Mouse (Mus musculus) c-Kit-positive CD71-positive TER-119-positive erythroid progenitor cells, embryonic 14.5 days (primary cell): ENCODE results near the gene Gm28038.
A peak's percentile ranks its signal among the peaks of the same experiment; 100 is the strongest.

Experiments used
- DNase-seq: peaks from one replicate; pipeline ENCODE4 v3.0.0-alpha.2; 2013; ENCODE audit warnings: low spot score

Gene Gm28038

GRCm38 (mm10) chr2:30256616-30257350 lies 24.1 kb upstream of the Gm28038 start:
- DNase-seq, result no peak

GRCm38 (mm10) chr2:30257699-30258460 lies 23.0 kb upstream of the Gm28038 start:
- DNase-seq, result no peak

GRCm38 (mm10) chr2:30258600-30258999 lies 22.2 kb upstream of the Gm28038 start:
- no peak for DNase-seq

GRCm38 (mm10) chr2:30259131-30260064 lies 21.4 kb upstream of the Gm28038 start:
- DNase-seq, result no peak

DNA sequence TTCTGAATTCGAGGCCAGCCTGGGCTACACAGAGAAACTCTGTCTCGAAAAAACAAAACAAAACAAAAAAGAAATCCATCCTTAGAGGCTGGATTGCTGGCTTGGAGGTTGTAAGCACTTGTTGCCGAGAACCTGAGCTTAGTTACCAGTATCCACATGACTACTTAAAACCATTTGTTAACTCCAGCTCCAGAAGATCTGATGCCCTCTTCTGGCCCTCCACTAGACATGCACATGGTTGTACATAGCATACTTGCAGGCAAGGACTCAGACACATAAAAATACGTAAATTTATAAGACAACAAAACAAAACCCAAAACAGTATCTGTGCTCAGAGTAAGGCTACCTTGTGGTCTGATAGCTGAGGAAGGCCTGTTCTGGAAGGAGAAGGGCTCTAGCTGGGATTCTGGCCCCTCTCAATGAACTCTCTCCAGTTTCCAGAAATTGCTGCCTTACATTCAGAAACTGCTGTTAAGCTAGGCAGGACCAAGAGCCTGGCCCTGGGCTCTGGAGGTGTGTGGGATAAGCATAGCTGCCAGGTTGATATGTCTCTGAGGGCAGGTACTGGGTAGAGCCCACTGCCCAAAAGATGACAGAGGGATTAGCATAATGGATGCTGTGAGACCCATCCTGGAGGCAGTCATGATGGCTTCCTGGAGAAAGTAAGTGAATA lies 19.6 kb upstream of the Gm28038 start:
- no peak for DNase-seq

DNA sequence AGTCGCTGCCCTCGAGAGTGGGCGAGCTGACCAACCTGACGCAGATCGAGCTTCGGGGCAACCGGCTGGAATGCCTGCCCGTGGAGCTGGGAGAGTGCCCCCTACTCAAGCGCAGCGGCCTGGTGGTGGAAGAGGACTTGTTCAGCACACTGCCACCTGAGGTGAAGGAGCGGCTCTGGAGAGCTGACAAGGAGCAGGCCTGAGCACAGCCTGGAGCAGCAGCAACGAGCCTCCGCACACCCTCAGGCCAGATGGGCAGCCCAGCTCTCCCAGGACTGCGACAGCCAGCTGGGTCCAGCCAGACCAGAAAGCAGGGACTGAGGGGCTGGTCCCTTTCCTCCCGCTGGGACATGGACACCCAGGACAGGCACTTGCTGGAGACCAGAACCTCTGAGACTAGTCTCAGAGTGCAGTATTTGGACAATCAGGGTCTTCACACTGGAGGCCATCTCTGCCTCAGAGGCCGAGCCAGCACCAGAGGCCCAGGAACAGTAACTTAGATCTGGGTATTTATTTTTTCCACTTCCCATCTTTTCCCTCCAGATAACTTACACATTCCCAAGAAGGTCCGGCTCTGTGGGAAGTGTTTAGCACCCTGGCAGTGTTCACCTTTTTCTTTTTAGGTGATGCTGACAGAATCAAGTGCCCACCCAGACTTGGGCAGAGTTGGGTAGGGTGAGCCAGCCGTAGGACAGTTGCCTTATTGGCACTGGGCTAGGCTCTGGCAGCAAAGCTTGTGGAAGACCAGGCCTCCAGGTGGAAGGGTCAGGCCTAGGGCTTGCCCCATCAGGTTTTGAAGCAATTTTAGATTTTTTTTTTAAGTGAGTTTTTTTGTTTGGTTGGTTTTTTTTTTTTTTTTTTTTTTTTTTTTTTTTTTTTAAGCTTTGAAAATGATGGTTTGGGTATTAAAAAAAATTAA lies 18.7 kb upstream of the Gm28038 start:
- DNase-seq, result no peak

DNA sequence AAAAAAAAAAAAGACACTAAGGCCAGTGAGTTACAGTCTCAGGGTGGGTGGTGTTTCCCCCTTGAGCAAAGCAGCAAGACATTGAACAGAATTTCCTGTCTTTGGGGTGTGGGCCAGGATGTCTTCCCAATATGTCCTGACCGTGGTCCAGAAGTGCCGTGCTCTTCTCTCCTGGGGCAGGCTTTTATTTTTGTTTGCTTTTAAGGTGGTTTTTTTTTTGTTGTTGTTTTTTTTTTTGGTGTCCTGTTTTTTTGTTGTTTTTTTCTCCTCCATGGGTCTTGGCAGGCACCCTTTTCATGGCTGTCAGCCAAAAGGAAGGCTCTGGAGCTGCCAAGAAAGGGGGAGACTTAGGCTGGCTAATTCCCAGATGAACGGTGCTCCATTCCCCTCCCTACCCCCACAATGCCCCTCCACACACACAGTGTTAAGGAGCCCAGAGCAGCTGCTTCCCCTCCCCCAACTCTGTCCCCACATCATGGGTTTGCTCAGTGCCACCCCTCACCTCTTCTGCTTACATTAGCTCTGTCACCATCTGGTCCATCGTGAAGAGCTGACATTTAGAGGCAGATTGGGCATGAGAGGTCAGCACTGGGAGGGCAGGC lies 17.9 kb upstream of the Gm28038 start:
- DNase-seq, result no peak

- no peak for DNase-seq
Observed at GRCm38 (mm10) chr2:30263811-30264210, 17.0 kb upstream of the Gm28038 start.

DNA sequence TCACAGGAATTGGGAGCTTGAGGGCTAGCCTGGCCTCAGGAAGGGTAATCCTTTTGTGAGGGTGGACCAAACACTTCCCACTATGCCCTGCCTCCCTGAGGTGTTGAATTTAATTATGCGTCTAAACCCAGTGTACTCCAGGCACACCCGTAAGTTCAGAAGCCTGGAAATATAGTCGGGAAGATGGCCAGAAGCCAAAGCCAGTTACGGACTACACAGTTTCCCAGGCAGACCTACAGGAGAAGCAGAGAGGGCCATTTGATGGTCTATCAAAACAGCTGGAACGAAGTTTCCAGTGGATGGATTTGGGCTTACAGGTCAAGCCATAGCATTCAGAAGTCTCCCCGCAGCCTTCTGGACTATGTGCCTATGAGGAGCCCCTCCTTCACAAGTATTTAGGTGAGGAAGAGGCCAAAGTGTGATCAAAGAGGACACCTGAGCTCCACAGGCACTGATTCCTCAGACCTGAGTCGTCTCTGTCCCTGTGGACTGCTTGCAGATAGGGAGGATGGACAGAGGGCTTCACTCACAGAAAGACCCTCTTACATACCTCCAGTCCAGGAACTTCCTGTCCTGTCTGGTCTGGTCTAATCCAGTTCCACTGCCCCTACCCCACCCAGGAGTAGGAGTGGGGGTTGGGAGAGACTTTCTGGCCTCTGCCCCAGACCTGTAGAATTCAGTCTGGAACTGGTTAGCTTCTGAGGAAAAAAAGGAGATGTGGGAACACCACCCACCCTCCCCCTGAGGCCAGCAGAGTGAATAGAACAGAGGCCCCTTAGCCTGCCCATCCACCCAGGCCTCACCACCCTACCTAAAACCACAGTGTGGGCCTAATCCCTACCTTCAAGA lies 15.9 kb upstream of the Gm28038 start:
- DNase-seq, result no peak

- DNase-seq, result no peak
Observed at GRCm38 (mm10) chr2:30265767-30266253, 15.0 kb upstream of the Gm28038 start, which contains the start of gene Phyhd1. TSS of gene Phyhd1 (plus strand) at chr2:30266203.

GRCm38 (mm10) chr2:30266392-30266941 lies 14.4 kb upstream of the Gm28038 start:
- no peak for DNase-seq

DNA sequence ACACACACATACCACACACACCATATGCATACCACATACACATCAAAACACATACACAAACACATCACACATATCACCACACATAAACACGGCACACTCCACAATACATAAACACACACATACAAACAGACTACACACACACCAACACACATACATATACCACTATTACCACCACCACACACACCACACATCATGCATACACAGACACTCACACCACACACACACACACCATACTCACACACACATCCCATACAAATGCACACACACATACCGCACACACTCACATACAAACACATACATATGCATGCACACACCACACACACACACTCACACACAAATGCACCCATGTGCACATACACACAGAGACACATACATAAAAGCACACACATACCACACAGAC lies 13.4 kb upstream of the Gm28038 start:
- no peak for DNase-seq

- no peak for DNase-seq
Observed at GRCm38 (mm10) chr2:30268371-30268770, 12.5 kb upstream of the Gm28038 start.

DNA sequence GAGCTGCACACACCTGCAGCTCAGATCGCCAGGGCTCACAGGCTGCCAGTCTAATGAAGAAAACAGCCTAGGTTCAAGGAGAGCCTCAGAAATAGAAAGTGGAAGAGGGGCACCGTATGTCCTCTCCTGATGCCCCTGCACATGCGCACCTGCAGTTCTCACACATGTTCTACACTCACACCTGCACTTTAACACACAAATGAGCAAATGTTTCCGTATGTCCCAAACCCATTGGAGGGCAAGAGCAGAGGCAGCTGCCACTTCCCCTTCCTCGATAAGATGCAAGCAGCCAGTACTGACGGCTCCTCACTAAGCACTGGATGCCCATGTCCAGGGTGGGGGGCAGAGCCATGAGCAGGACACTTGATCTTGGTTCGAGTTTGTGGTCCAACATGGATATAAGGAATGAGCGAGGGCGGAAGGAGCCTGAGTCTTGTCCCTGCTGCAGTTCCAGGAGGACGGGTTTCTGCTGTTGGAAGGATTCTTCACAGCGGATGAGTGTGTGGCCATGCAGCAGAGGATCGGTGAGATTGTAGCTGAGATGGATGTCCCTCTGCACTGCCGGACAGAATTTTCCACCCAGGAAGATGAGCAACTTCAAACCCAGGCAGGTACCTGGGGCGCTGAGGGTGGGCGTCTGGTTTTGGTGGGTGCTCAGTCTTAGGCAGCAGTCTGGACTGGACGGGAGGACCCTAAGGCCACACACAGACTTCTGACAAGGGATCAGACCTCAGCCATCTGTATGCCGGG lies 11.4 kb upstream of the Gm28038 start:
- no peak for DNase-seq

GRCm38 (mm10) chr2:30270134-30270533 lies 10.7 kb upstream of the Gm28038 start:
- DNase-seq, result peak; percentile 56

DNA sequence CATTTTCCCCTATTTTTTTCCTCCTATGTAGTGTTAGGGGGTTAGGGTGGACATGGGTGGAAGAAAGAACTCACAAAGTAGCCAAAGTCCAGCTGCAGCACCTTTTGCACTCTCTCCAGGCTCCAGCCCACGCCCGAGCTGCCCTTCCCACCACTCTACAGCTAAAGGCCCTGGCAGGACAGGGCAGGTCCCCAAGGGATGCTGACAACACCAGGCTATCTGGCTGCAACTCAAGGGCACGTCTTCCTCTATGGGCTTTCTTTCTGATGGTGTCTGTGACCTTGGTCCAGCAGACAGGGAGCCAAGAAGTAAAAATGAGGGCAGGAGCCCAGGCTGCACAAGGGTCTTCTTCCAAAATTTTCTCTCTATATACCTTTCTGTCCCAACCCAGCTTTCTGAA lies 808 bp downstream of the Gm28038 start:
- DNase-seq, result no peak

GRCm38 (mm10) chr2:30283193-30283592 lies 2.4 kb downstream of the Gm28038 start:
- no peak for DNase-seq

DNA sequence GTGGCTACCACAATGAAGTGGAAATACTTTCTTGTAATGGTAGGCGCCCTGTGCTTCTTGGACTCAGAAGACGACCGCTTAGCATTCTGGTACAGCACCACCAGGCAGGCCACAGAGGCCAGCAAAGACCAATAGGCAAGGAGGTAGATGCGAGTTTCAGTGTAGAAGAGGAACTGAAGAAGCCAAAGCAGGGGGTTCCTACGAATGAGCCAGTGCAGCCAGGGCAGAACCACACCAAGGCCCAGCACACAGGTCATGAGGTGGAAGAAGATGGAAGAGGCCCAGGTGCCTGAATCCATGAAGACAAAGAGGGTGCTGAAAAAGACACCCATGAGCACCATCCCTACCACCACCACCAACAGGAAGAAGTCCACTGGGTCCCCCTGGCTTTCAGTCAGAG lies 4.2 kb downstream of the Gm28038 start:
- DNase-seq, result no peak
